ENCODE assay signal across 11 mouse cellular contexts in genomic region chr1:163057363-163057762, GRCm38 (mm10). TPM values are rescaled to one million over a fixed set of nuclear protein-coding genes. Genes with fewer than 3 reads are reported as not detected.
DNase-seq lines count a peak whose midpoint lies in the region; ATAC-seq and TF ChIP-seq lines count a peak whose summit lies in the region.
"Had no signal": no experiment of that assay in that cellular context is flagged by ENCODE, and none has a peak within 500 bp of the region (broad histone marks: within the 10 kb centered on the region; RNA-seq: fewer than 3 reads in every experiment).

No protein-coding gene starts in this region.

- no peak overlapping the region for H3K9ac ChIP-seq in hindbrain, embryonic 11.5 days (ENCODE audit: low read depth, low read length)
- H3K9ac ChIP-seq in hindbrain, embryonic 13.5 days, result no peak overlapping the region

- no peaks in the 10 kb centered on the region for H3K4me1 ChIP-seq in hindbrain, embryonic 11.5 days (replicated peaks; ENCODE audit: control insufficient read depth, insufficient read depth, low read length)
- H3K4me1 ChIP-seq in hindbrain, embryonic 13.5 days (replicated peaks), result no peaks in the 10 kb centered on the region
- H3K4me1 ChIP-seq in E14TG2a.4 (replicated peaks; ENCODE audit: low read depth, low read length), result no peaks in the 10 kb centered on the region

- WGBS in hindbrain, embryonic 11.5 days, result 55% methylated on average over 2 of the region's 2 CpGs
- WGBS in hindbrain, embryonic 13.5 days, result 40% methylated on average over 2 of the region's 2 CpGs

- TF ChIP-seq CTCF in E14TG2a.4 (conservative IDR thresholded peaks at IDR 0.05; ENCODE audit: low read length), result peak; percentile 37

- H3K36me3 ChIP-seq in hindbrain, embryonic 11.5 days (ENCODE audit: control insufficient read depth, insufficient read depth, low read length), result no peaks in the 10 kb centered on the region
- no peaks in the 10 kb centered on the region for H3K36me3 ChIP-seq in hindbrain, embryonic 13.5 days
- H3K36me3 ChIP-seq in E14TG2a.4 (ENCODE audit: insufficient read depth, low read length), result no peaks in the 10 kb centered on the region

- H3K27me3 ChIP-seq in hindbrain, embryonic 11.5 days (ENCODE audit: control insufficient read depth, insufficient read depth, low read length), result no peaks in the 10 kb centered on the region
- no peaks in the 10 kb centered on the region for H3K27me3 ChIP-seq in hindbrain, embryonic 13.5 days
- no peaks in the 10 kb centered on the region for H3K27me3 ChIP-seq in E14TG2a.4 (ENCODE audit: insufficient read depth, low read length)

- DNase-seq in hindbrain, embryonic 11.5 days (ENCODE audit: low spot score), result peak; percentile 18
- DNase-seq in adipocyte (ENCODE audit: low spot score), result peak; percentile 59
- DNase-seq in kidney, postnatal 36 days, result peak; percentile 37 to 43
- DNase-seq in spleen, postnatal 10 days (ENCODE audit: low spot score in 2 of 2), result no peak
- DNase-seq: gastrocnemius, postnatal 10 days; thymus, adult 2 months had no signal

- H3K9me3 ChIP-seq in hindbrain, embryonic 11.5 days (ENCODE audit: control insufficient read depth, low read length), result no peaks in the 10 kb centered on the region
- H3K9me3 ChIP-seq in hindbrain, embryonic 13.5 days, result no peaks in the 10 kb centered on the region
- no peaks in the 10 kb centered on the region for H3K9me3 ChIP-seq in E14TG2a.4 (ENCODE audit: low read length)

- no peak overlapping the region for H3K27ac ChIP-seq in hindbrain, embryonic 11.5 days (ENCODE audit: low read depth, low read length)
- H3K27ac ChIP-seq in hindbrain, embryonic 13.5 days, result no peak overlapping the region

- no peak overlapping the region for H3K4me2 ChIP-seq in hindbrain, embryonic 11.5 days (replicated peaks; ENCODE audit: low read depth, low read length)
- no peak overlapping the region for H3K4me2 ChIP-seq in hindbrain, embryonic 13.5 days

- ATAC-seq in hindbrain, embryonic 11.5 days (ENCODE audit: low FRiP score), result no peak
- no peak for ATAC-seq in hindbrain, embryonic 13.5 days (ENCODE audit: low FRiP score)
- no peak for ATAC-seq in megakaryocyte-erythroid progenitor cell, adult 5-6 weeks (replicated peaks; ENCODE audit: low FRiP score, low TSS enrichment, poor library complexity, severe bottlenecking)
- ATAC-seq in frontal cortex, adult (ENCODE audit: low TSS enrichment), result no peak

- no peak overlapping the region for H3K4me3 ChIP-seq in hindbrain, embryonic 11.5 days (ENCODE audit: low read depth, low read length)
- H3K4me3 ChIP-seq in hindbrain, embryonic 13.5 days, result no peak overlapping the region
- no peak overlapping the region for H3K4me3 ChIP-seq in E14TG2a.4 (replicated peaks; ENCODE audit: low read length)

RNA-seq across cellular contexts. Expression of gene Mroh9, which starts 28.1 kb away (rescaled TPM):
- not detected in 2 replicates for polyA plus RNA-seq in hindbrain, embryonic 11.5 days (2014; fragmentation: Nextera tagmentation; extraction: Ambion mirVana)
- polyA plus RNA-seq in hindbrain, embryonic 13.5 days (2015; fragmentation: Nextera tagmentation; extraction: Ambion mirVana), result not detected in 2 replicates
- not detected in 2 replicates for total RNA-seq in megakaryocyte-erythroid progenitor cell, adult 5-6 weeks (2014; fragmentation: Nextera tagmentation)
- not detected in 2 replicates for total RNA-seq in megakaryocyte-erythroid progenitor cell, adult 5-6 weeks (2017)
- total RNA-seq: gastrocnemius, postnatal 10 days; left cerebral cortex, postnatal 25 days had no signal
- polyA plus RNA-seq: thymus, adult 2 months had no signal

Comparison
In these comparisons a context has a peak if more than half of its experiments do, and no peak if none do; other contexts are left out.
1. DNase-seq: peak in hindbrain, embryonic 11.5 days (single experiment), adipocyte (single experiment) and kidney, postnatal 36 days (2 of 2); none in spleen, postnatal 10 days (0 of 2).